Mouse (Mus musculus) ES-Bruce4 (cell line): ENCODE data around the gene Dctn1.

ENCODE experiments used
- CTCF ChIP-seq: IDR thresholded peaks from one replicate; pipeline ENCODE4 v1.8.1; 2011; ENCODE audit warnings: low read depth, low read length
- EP300 ChIP-seq: IDR thresholded peaks from 2 replicates; pipeline ENCODE4 v1.6.1; 2011; ENCODE audit warnings: low read depth, low read length; ENCODE audit not compliant: insufficient read depth
- POLR2A ChIP-seq: IDR thresholded peaks from one replicate; pipeline ENCODE4 v1.8.1; 2011; ENCODE audit warnings: low read length; ENCODE audit not compliant: insufficient read depth

- TF ChIP-seq EP300 (no peak), POLR2A (no peak), CTCF (no peak)
Measured at GRCm38 (mm10) chr6:83211526-83211925, 45.8 kb downstream of the Dctn1 start.
